Mouse (Mus musculus): Measurements from ENCODE around the gene Cdkn1b. TPM values are rescaled to one million over a fixed set of nuclear protein-coding genes. Genes with fewer than 3 reads are reported as not detected.

Gene Cdkn1b
- polyA plus RNA-seq, 1 experiment from 2014 or later = 18.4 TPM

DNA sequence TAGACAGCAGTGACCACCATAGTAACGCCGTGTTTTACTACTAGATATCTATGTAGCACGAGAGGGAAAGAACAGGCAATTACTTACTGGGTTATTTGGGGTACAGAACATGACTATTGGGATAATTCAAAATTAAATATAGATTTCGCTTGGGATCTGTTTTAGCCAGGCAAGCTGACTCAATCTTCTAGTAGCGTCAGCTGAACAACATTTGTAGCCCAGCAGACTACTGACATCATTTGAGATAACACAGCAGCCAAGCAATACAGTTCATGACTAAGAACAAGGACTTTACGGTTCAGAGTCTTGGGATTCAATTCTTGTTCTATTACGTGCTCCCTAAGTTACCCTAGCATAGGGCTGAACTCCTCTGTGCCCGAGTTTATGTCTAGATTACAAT, 33.7 kb upstream of the Cdkn1b start:
- no peak for ATAC-seq (replicated peaks; ENCODE audit: insufficient number of reproducible peaks, insufficient read depth, low FRiP score, low read depth)
- H3K9ac ChIP-seq = no peak overlapping the region
- no peak overlapping the region for H3K4me2 ChIP-seq
- no peaks in the 10 kb centered on the region for H3K9me3 ChIP-seq (replicated peaks)
- H3K36me3 ChIP-seq = no peaks in the 10 kb centered on the region
- H3K4me1 ChIP-seq (replicated peaks) = peaks cover 11% of the 10 kb centered on the region
- WGBS = 76% methylated on average over 8 of the region's 8 CpGs
- no peak overlapping the region for H3K4me3 ChIP-seq
- H3K27me3 ChIP-seq = peaks cover 4% of the 10 kb centered on the region; the same call in 1 of the 2 replicates
- H3K27ac ChIP-seq = no peak overlapping the region

DNA sequence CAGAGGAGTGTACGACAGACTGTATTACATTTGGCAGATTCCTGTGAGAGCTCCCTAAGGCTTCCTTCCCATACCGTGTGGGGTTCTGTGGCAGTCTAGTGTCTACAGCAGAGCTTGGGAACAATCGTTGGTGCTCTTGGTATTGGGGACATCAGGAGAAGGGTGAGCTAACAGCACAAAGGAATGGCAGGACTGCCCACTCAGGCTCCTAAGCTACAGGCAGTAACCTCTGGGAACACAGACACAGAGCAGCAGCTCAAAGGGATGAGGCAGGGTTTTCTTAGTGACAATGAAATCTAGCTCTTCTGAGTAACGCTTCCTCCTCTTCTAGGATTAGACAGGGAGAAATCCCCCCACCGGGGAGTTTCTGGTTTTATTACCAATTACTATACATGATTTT, 33.2 kb upstream of the Cdkn1b start:
- peak overlapping the region; percentile 46; the same call in 1 of the 2 replicates for H3K4me2 ChIP-seq
- H3K27me3 ChIP-seq = peaks cover 4% of the 10 kb centered on the region; the same call in 1 of the 2 replicates
- H3K27ac ChIP-seq = no peak overlapping the region
- peaks cover 11% of the 10 kb centered on the region for H3K4me1 ChIP-seq (replicated peaks)
- no peaks in the 10 kb centered on the region for H3K9me3 ChIP-seq (replicated peaks)
- no peak overlapping the region for H3K9ac ChIP-seq
- no peak overlapping the region for H3K4me3 ChIP-seq
- no peak for ATAC-seq (replicated peaks; ENCODE audit: insufficient number of reproducible peaks, insufficient read depth, low FRiP score, low read depth)
- no peaks in the 10 kb centered on the region for H3K36me3 ChIP-seq
- 44% methylated on average over 5 of the region's 5 CpGs for WGBS

DNA sequence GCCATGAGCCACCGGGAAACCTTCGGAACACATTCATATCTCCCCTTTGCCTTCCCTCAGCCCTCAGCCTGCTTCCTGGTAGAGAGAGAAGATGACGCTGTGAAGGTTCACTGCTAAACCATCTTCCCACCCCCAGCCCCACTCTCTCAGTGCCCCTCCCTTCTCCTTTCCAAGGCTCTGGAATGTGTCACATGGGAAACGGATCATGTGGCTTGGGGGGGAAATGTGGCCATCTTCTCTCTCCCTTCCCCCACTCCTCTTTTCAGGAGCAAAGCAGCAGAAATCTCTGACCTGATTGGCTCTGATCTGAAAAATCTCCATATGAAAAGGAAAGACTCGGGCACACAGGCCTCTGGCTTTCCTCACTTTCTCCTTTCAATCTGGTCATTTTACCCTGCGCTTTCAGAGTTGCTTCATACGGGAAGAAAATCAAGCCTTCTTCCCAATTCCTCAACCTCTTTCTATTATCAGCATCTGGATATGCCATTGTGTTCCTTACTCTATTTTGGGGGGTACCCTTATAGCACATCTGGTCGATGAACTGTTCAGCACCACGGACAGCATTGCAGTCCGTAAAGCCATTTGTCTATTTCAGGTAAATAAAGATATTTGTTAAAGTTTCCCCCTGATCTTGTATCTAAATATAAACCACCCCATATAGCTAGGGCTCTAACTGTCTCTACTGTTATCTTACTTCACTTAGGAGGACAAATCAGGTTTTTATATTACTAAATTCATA, 32.3 kb upstream of the Cdkn1b start:
- Histone ChIP-seq H3K27ac (no peak overlapping the region), H3K4me1 (replicated peaks) (peaks cover 11% of the 10 kb centered on the region), H3K27me3 (peaks cover 4% of the 10 kb centered on the region; the same call in 1 of the 2 replicates), H3K4me3 (no peak overlapping the region), H3K4me2 (peak overlapping the region; percentile 46), H3K36me3 (no peaks in the 10 kb centered on the region), H3K9ac (no peak overlapping the region), H3K9me3 (replicated peaks) (no peaks in the 10 kb centered on the region)
- 4% methylated on average over 10 of the region's 10 CpGs for WGBS
- no peak for ATAC-seq (replicated peaks; ENCODE audit: insufficient number of reproducible peaks, insufficient read depth, low FRiP score, low read depth)

DNA sequence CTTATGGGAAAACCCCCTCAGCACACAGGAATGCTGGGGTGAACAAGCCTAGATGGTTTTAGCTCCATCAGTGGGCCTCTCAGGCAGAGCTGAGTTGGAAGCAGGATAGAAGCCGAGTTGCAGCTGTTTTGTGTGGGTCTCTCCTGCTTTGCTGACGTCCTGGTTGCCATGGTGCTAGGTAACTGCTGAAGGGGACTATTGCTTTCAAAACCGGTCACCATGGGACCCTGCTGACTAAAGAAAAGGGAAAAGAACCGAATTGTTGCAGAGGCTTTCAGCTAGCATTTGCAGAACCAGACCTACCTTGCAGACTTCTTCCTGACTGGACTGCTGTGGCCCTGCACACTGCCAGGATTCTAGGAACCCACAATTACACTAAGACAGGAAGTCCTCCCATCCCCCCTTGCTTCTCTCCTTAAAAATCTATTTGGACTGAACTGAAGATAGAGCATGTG, 31.6 kb upstream of the Cdkn1b start:
- no peak overlapping the region for H3K27ac ChIP-seq
- no peak overlapping the region for H3K9ac ChIP-seq
- H3K9me3 ChIP-seq (replicated peaks) = no peaks in the 10 kb centered on the region
- 11% methylated on average over 4 of the region's 4 CpGs for WGBS
- H3K36me3 ChIP-seq = no peaks in the 10 kb centered on the region
- no peak overlapping the region for H3K4me2 ChIP-seq
- no peak overlapping the region for H3K4me3 ChIP-seq
- H3K4me1 ChIP-seq (replicated peaks) = peaks cover 11% of the 10 kb centered on the region
- peaks cover 4% of the 10 kb centered on the region; the same call in 1 of the 2 replicates for H3K27me3 ChIP-seq
- no peak for ATAC-seq (replicated peaks; ENCODE audit: insufficient number of reproducible peaks, insufficient read depth, low FRiP score, low read depth)

GRCm38 (mm10) chr6:134889763-134890162, 30.4 kb upstream of the Cdkn1b start:
- no peak for ATAC-seq (replicated peaks; ENCODE audit: insufficient number of reproducible peaks, insufficient read depth, low FRiP score, low read depth)
- Histone ChIP-seq H3K9ac (no peak overlapping the region), H3K27me3 (peaks cover 4% of the 10 kb centered on the region; the same call in 1 of the 2 replicates), H3K4me3 (no peak overlapping the region), H3K27ac (no peak overlapping the region), H3K4me1 (replicated peaks) (peaks cover 11% of the 10 kb centered on the region), H3K9me3 (replicated peaks) (no peaks in the 10 kb centered on the region), H3K4me2 (no peak overlapping the region), H3K36me3 (no peaks in the 10 kb centered on the region)
- WGBS = 74% methylated on average over 1 of the region's 1 CpGs

DNA sequence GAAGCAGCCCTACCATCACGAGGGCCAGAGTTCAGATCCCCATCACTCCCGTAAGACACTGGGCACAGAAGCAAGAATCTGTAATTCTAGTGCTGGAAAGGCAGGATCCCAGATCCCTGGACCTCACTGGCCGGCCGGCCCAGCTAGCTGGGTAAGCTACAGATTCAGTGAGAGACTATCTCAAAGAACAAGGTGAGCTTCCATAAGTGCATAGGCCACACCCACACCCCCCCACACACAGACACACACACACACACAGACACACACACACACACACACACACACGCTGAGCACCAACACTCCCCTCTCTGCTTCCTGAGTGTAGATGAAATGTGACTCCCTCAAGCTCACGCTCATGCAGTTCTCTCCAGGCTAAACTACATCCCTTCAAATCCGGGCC, 29.8 kb upstream of the Cdkn1b start:
- no peak for ATAC-seq (replicated peaks; ENCODE audit: insufficient number of reproducible peaks, insufficient read depth, low FRiP score, low read depth)
- H3K4me1 ChIP-seq (replicated peaks) = peaks cover 11% of the 10 kb centered on the region
- 77% methylated on average over 7 of the region's 7 CpGs for WGBS
- no peaks in the 10 kb centered on the region for H3K36me3 ChIP-seq
- H3K27me3 ChIP-seq = peaks cover 4% of the 10 kb centered on the region; the same call in 1 of the 2 replicates
- no peak overlapping the region for H3K9ac ChIP-seq
- H3K9me3 ChIP-seq (replicated peaks) = no peaks in the 10 kb centered on the region
- H3K4me3 ChIP-seq = no peak overlapping the region
- no peak overlapping the region for H3K27ac ChIP-seq
- H3K4me2 ChIP-seq = no peak overlapping the region

DNA sequence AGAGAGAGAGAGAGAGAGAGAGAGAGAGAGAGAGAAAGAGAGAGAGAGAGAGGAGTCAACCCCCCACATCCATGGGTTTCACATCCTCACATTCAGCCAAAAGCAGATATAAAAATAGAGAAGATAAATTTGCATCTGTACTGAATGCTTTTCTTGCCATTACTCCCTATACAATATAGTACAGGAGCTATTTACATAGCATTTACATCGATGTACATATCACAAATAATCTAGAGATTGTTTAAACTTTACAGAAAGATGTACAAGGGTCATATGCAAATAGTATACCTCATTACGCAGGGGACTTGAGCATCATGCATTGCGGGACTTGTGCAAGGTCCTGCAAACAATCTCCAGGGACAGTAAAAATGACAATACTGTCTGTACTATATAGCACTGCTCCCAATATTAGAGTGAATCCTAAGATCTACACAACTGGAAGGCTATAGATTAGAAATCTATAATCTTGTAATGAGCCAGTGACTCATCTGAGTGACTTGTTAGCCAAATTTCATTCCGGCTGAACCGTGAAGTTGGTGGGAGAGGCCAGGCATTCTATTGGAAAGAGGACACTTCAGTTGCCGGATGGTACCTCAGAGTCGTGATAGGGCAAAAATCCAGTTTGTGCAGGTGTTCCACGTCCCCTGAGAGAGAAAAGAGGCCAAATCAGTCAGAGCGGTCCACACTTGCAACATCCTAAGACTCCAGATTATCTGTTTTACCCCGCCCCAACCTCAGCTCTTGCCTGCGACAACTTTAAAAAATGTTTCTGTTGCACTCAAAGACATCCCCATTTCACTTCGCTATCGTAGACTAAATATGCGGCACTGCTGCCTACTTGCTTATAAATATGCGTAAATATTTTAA, 23.4 kb upstream of the Cdkn1b start:
- H3K9me3 ChIP-seq (replicated peaks) = no peaks in the 10 kb centered on the region
- peak overlapping the region; percentile 87 for H3K4me2 ChIP-seq
- peaks cover 10% of the 10 kb centered on the region for H3K4me1 ChIP-seq (replicated peaks)
- no peaks in the 10 kb centered on the region for H3K27me3 ChIP-seq
- peak overlapping the region; percentile 100; the same call in 1 of the 2 replicates for H3K27ac ChIP-seq
- ATAC-seq (replicated peaks; ENCODE audit: insufficient number of reproducible peaks, insufficient read depth, low FRiP score, low read depth) = no peak
- peak overlapping the region; percentile 63 for H3K4me3 ChIP-seq
- H3K36me3 ChIP-seq = no peaks in the 10 kb centered on the region
- 49% methylated on average over 15 of the region's 15 CpGs for WGBS
- H3K9ac ChIP-seq = peak overlapping the region; percentile 72

GRCm38 (mm10) chr6:134897443-134898094, 22.6 kb upstream of the Cdkn1b start:
- Histone ChIP-seq H3K4me3 (peak overlapping the region; percentile 63), H3K4me1 (replicated peaks) (peaks cover 10% of the 10 kb centered on the region), H3K36me3 (no peaks in the 10 kb centered on the region), H3K9ac (peak overlapping the region; percentile 72), H3K27ac (peak overlapping the region; percentile 100), H3K4me2 (peak overlapping the region; percentile 87), H3K27me3 (no peaks in the 10 kb centered on the region), H3K9me3 (replicated peaks) (no peaks in the 10 kb centered on the region)
- peak; percentile 94 for ATAC-seq (replicated peaks; ENCODE audit: insufficient number of reproducible peaks, insufficient read depth, low FRiP score, low read depth)
- under 1% methylated on average over 38 of the region's 38 CpGs for WGBS

DNA sequence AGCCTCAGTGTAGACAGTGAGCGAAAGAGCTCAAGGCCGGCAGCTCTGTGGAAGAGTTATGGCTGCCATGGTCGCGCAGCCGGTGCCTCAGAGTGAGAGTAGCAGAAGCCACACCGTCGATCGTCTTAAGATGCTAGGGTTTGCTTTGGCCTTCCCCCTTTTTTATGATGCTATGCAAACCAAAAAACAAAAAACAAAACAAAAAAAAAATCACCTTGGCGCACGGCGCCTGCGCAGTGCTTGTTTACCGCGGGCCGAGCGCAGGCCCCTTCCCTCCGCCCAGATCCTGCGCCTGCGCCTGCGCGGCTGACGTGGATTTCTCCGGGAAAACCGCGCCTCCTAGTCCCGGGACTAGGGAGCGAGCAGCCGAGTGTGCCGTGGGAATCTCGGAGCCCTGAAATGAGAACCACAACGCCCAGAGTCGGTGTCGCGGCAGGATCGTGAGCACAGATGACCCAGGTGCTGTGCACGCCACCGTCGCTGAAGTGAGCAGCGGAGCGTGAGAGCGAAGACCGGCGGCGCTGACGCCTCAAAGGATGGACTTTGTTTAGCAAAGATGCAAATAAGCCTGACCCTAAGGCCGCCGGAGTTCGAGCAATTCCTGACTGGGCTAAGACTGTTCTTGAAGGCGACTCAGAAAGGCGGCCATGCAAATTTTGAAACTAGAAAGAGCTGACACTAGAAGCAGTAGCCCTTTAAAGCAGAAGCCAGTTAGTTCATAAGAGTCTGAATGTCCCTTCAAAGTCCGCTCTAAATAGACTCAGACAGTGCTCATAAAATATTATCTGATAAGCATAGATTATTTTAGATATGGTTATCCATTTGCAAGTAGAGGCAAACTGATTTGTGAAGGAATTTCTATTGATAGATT, 21.9 kb upstream of the Cdkn1b start, which contains the start of gene Gpr19:
Gene Gpr19, minus strand, starts transcription at position 484 of the 871 bp plus-strand sequence.
- WGBS = under 1% methylated on average over 51 of the region's 51 CpGs
- H3K27ac ChIP-seq = peak within 1 kb of the TSS; percentile 100
- H3K4me1 ChIP-seq (replicated peaks) = peaks cover 10% of the 10 kb centered on the region
- H3K27me3 ChIP-seq = no peaks in the 10 kb centered on the region
- H3K9ac ChIP-seq = peak within 1 kb of the TSS; percentile 72
- H3K4me2 ChIP-seq = peak within 1 kb of the TSS; percentile 87
- peak; percentile 94 for ATAC-seq (replicated peaks; ENCODE audit: insufficient number of reproducible peaks, insufficient read depth, low FRiP score, low read depth)
- peak within 1 kb of the TSS; percentile 63 for H3K4me3 ChIP-seq
- H3K36me3 ChIP-seq = no peaks in the 10 kb centered on the region
- H3K9me3 ChIP-seq (replicated peaks) = no peaks in the 10 kb centered on the region

DNA sequence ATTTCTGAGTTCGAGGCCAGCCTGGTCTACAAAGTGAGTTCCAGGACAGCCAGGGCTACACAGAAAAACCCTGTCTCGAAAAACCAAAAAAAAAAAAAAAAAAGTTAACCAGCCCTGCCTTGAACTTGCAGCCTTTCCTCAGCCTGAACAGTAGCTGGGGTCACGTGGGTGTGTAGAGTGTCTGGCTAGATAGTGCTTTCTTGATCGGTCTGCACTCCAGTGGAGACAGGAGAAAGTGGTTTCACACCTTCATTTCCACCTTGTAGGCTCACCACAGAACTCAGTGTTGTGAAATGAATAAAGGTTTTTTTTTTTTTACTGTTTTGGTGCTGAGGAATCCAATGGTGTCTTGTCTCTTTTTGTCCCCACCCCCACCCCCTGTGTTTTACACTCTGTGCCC, 16.8 kb upstream of the Cdkn1b start:
- Histone ChIP-seq H3K9me3 (replicated peaks) (no peaks in the 10 kb centered on the region), H3K4me2 (no peak overlapping the region), H3K4me1 (replicated peaks) (peaks cover 2% of the 10 kb centered on the region; the same call in 1 of the 2 replicates), H3K9ac (no peak overlapping the region), H3K36me3 (no peaks in the 10 kb centered on the region), H3K27me3 (no peaks in the 10 kb centered on the region), H3K27ac (no peak overlapping the region), H3K4me3 (no peak overlapping the region)
- ATAC-seq (replicated peaks; ENCODE audit: insufficient number of reproducible peaks, insufficient read depth, low FRiP score, low read depth) = no peak
- WGBS = 82% methylated on average over 3 of the region's 4 CpGs
